Mouse (Mus musculus) adrenal gland, adult 10 weeks (tissue): ENCODE results near the gene Vmn2r105. TPM values are rescaled to one million over a fixed set of nuclear protein-coding genes. Genes with fewer than 3 reads are reported as not detected.

Experiments used
- polyA plus RNA-seq: library from polyadenylated mRNA; stranded (reverse); fragments of 350-450 nt; fragmentation: Illumina TruSeq; extraction: RNeasy Lipid Tissue Mini Kit (QIAGEN cat#74804); gene quantifications from one replicate; pipeline ENCODE4 v1.2.3, GENCODE M21; 2014; ENCODE audit warnings: low read depth, low replicate concordance

Vmn2r105 gene
- not detected for polyA plus RNA-seq

GRCm38 (mm10) chr17:20234952-20235351 is at the start of gene Vmn2r105:
Vmn2r105 (minus strand) TSS chr17:20235052.

DNA sequence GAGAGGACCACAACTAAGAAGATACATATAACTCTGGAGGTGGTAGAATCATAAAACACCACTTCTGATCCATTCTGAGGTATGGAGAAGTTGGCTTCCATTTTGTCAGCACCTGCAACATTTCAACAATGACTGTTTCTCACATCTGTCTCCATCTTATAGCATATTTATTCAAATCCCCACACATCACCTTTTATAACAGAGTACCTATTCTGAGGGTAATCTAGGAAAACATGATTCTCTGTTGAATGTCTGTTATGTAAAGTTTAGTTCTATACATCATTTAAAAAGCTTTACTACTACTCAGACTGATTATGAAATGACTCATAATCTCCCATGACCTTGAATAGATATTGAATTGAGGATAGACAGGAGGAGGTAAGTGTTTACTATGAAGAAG is 51.9 kb downstream of the Vmn2r105 start, which contains the start of gene Fpr-rs6:
TSS of gene Fpr-rs6 (minus strand) at position 101 of the 400 bp plus-strand sequence.

Other genes starting within 250 kb of the Vmn2r105 start
- not detected for gene Vmn2r104, start 186.7 kb downstream of the Vmn2r105 start, polyA plus RNA-seq
- gene Fpr-rs7, start 120.8 kb downstream of the Vmn2r105 start, polyA plus RNA-seq: not detected
- gene Fpr-rs6, start 52.0 kb downstream of the Vmn2r105 start, polyA plus RNA-seq: not detected
- not detected for gene Vmn2r106, start 50.5 kb upstream of the Vmn2r105 start, polyA plus RNA-seq
- gene Vmn2r107, start 110.2 kb upstream of the Vmn2r105 start, polyA plus RNA-seq: not detected
- gene Vmn1r224, start 179.1 kb upstream of the Vmn2r105 start, polyA plus RNA-seq: not detected
- not detected for gene Vmn2r108, start 246.3 kb upstream of the Vmn2r105 start, polyA plus RNA-seq